Mouse (Mus musculus) hindbrain, embryonic 14.5 days (tissue): ENCODE data around the gene Snx20. TPM values are rescaled to one million over a fixed set of nuclear protein-coding genes. Genes with fewer than 3 reads are reported as not detected.
"Not testable (repeated sequence)": the region's sequence is repeated elsewhere in the genome, so short reads cannot be mapped to it uniquely, and the experiment has no call there.

Source experiments
- ATAC-seq: fragments of 200-750 bp; cut with Nextera tagmentation; 2 replicates; pipeline ENCODE4 v1.8.0; 2017; ENCODE audit warnings: moderate number of reproducible peaks, mild to moderate bottlenecking, moderate TSS enrichment, moderate library complexity; ENCODE audit not compliant: low FRiP score
- DNase-seq: peaks from one replicate; pipeline ENCODE4 v3.0.0-alpha.2; 2015; ENCODE audit warnings: low spot score
- H3K27ac ChIP-seq: fragments of 300-500 bp; sonication (generic); 2 replicates; pipeline ENCODE4 v1.5.1; 2014; ENCODE audit warnings: mild to moderate bottlenecking, moderate library complexity
- H3K27me3 ChIP-seq: fragments of 300-500 bp; sonication (generic); 2 replicates; pipeline ENCODE4 v1.6.1; 2014; ENCODE audit warnings: mild to moderate bottlenecking, low read length, mixed read lengths; ENCODE audit not compliant: control insufficient read depth, insufficient read depth
- H3K36me3 ChIP-seq: fragments of 300-500 bp; sonication (generic); replicated peaks from 2 replicates; pipeline ENCODE4 v1.6.1; 2014; ENCODE audit not compliant: control insufficient read depth, insufficient read depth
- H3K4me1 ChIP-seq: fragments of 300-500 bp; sonication (generic); replicated peaks from 2 replicates; pipeline ENCODE4 v1.6.1; 2014; ENCODE audit warnings: antibody characterized with exemption, low read length, mixed read lengths; ENCODE audit not compliant: control insufficient read depth, insufficient read depth
- H3K4me2 ChIP-seq: fragments of 300-500 bp; sonication (generic); replicated peaks from 2 replicates; pipeline ENCODE4 v1.6.1; 2014; ENCODE audit warnings: mild to moderate bottlenecking, moderate library complexity
- H3K4me3 ChIP-seq: fragments of 300-500 bp; sonication (generic); replicated peaks from 2 replicates; pipeline ENCODE4 v1.5.1; 2014; ENCODE audit warnings: mild to moderate bottlenecking, low read length
- H3K9ac ChIP-seq: fragments of 300-500 bp; sonication (generic); 2 replicates; pipeline ENCODE4 v1.6.1; 2014
- H3K9me3 ChIP-seq: fragments of 300-500 bp; sonication (generic); 2 replicates; pipeline ENCODE4 v1.6.1; 2016; ENCODE audit warnings: low read length; ENCODE audit not compliant: control insufficient read depth
- WGBS: fragments of 180-500 bp; shearing (Covaris S2); extraction: QIAGEN DNeasy Blood & Tissue Kit; methylation state at CpG from one replicate; pipeline ENCODE4 v1.1.7; 2014; 5-methylcytosine and 5-hydroxymethylcytosine counted together
- polyA plus RNA-seq: library from polyadenylated mRNA; unstranded; fragments of >200 nt; fragmentation: Nextera tagmentation; extraction: Ambion mirVana; gene quantifications from 2 replicates; pipeline ENCODE4 v1.2.1, GENCODE M21; 2014

The Snx20 gene
- polyA plus RNA-seq, 1 experiment from 2014 or later, result 1.7 TPM

GRCm38 (mm10) chr8:88668400-88669086 lies 32.6 kb upstream of the Snx20 start:
- ATAC-seq (0 out of 2 replicates have a peak, but pooled peaks have one; percentile 59), DNase-seq (peak; percentile 45)
- H3K36me3 ChIP-seq, result no peaks in the 10 kb centered on the region
- H3K4me3 ChIP-seq, result no peak overlapping the region
- WGBS, result 54% methylated on average over 14 of the region's 14 CpGs
- H3K4me2 ChIP-seq, result no peak overlapping the region
- H3K9me3 ChIP-seq, result no peaks in the 10 kb centered on the region
- no peaks in the 10 kb centered on the region for H3K27me3 ChIP-seq
- H3K9ac ChIP-seq, result no peak overlapping the region
- no peak overlapping the region; the same call in 1 of the 2 replicates for H3K27ac ChIP-seq
- H3K4me1 ChIP-seq, result peaks cover 17% of the 10 kb centered on the region; the same call in 1 of the 2 replicates

GRCm38 (mm10) chr8:88666435-88666834 lies 30.5 kb upstream of the Snx20 start:
- no peak overlapping the region for H3K27ac ChIP-seq
- 86% methylated on average over 1 of the region's 1 CpGs for WGBS
- H3K4me2 ChIP-seq, result no peak overlapping the region
- H3K27me3 ChIP-seq, result no peaks in the 10 kb centered on the region
- DNase-seq (no peak), ATAC-seq (no peak)
- H3K4me3 ChIP-seq, result no peak overlapping the region
- H3K9me3 ChIP-seq, result no peaks in the 10 kb centered on the region
- H3K4me1 ChIP-seq, result peaks cover 17% of the 10 kb centered on the region; the same call in 1 of the 2 replicates
- H3K36me3 ChIP-seq, result no peaks in the 10 kb centered on the region
- no peak overlapping the region for H3K9ac ChIP-seq

- no peaks in the 10 kb centered on the region for H3K36me3 ChIP-seq
Observed at GRCm38 (mm10) chr8:88664947-88665346, 29.0 kb upstream of the Snx20 start.

GRCm38 (mm10) chr8:88664121-88664520 lies 28.2 kb upstream of the Snx20 start:
- H3K27me3 ChIP-seq, result no peaks in the 10 kb centered on the region
- 69% methylated on average over 16 of the region's 16 CpGs for WGBS
- no peak overlapping the region for H3K4me3 ChIP-seq
- H3K4me1 ChIP-seq, result peaks cover 12% of the 10 kb centered on the region; the same call in 1 of the 2 replicates
- no peaks in the 10 kb centered on the region for H3K9me3 ChIP-seq
- no peak for DNase-seq
- no peak overlapping the region for H3K27ac ChIP-seq
- ATAC-seq, result no peak
- H3K4me2 ChIP-seq, result no peak overlapping the region
- H3K36me3 ChIP-seq, result no peaks in the 10 kb centered on the region
- H3K9ac ChIP-seq, result no peak overlapping the region

More at GRCm38 (mm10) chr8:88664947-88665346, 29.0 kb upstream of the Snx20 start:
- no peak for DNase-seq
- Histone ChIP-seq H3K4me2 (no peak overlapping the region), H3K4me1 (peaks cover 17% of the 10 kb centered on the region; the same call in 1 of the 2 replicates), H3K27ac (no peak overlapping the region), H3K9ac (no peak overlapping the region), H3K9me3 (no peaks in the 10 kb centered on the region), H3K27me3 (no peaks in the 10 kb centered on the region), H3K4me3 (no peak overlapping the region)
- no peak for ATAC-seq
- 75% methylated on average over 19 of the region's 19 CpGs for WGBS

GRCm38 (mm10) chr8:88662401-88662821 lies 26.5 kb upstream of the Snx20 start:
- WGBS, result 84% methylated on average over 6 of the region's 6 CpGs
- Histone ChIP-seq H3K4me2 (no peak overlapping the region), H3K4me1 (no peaks in the 10 kb centered on the region), H3K27ac (no peak overlapping the region), H3K4me3 (no peak overlapping the region), H3K9ac (no peak overlapping the region), H3K36me3 (no peaks in the 10 kb centered on the region), H3K27me3 (no peaks in the 10 kb centered on the region), H3K9me3 (no peaks in the 10 kb centered on the region)
- ATAC-seq (no peak), DNase-seq (no peak)

GRCm38 (mm10) chr8:88659873-88660272 lies 23.9 kb upstream of the Snx20 start:
- Histone ChIP-seq H3K9me3 (no peaks in the 10 kb centered on the region), H3K27ac (no peak overlapping the region), H3K27me3 (no peaks in the 10 kb centered on the region), H3K9ac (no peak overlapping the region), H3K4me2 (no peak overlapping the region), H3K4me3 (no peak overlapping the region), H3K36me3 (no peaks in the 10 kb centered on the region), H3K4me1 (no peaks in the 10 kb centered on the region)
- DNase-seq, result no peak
- no peak for ATAC-seq
- WGBS, result 78% methylated on average over 3 of the region's 3 CpGs

GRCm38 (mm10) chr8:88655334-88655733 lies 19.4 kb upstream of the Snx20 start:
- H3K4me1 ChIP-seq, result no peaks in the 10 kb centered on the region
- no peaks in the 10 kb centered on the region for H3K9me3 ChIP-seq
- ATAC-seq, result no peak
- no peaks in the 10 kb centered on the region for H3K36me3 ChIP-seq
- no peak overlapping the region for H3K4me3 ChIP-seq
- no peaks in the 10 kb centered on the region for H3K27me3 ChIP-seq
- H3K27ac ChIP-seq, result no peak overlapping the region
- no peak overlapping the region for H3K4me2 ChIP-seq
- H3K9ac ChIP-seq, result no peak overlapping the region
- no peak for DNase-seq

GRCm38 (mm10) chr8:88651122-88651521 lies 15.2 kb upstream of the Snx20 start:
- not testable (repeated sequence) for H3K27me3 ChIP-seq, H3K4me2 ChIP-seq, H3K9ac ChIP-seq, H3K36me3 ChIP-seq, H3K4me1 ChIP-seq, H3K4me3 ChIP-seq, H3K9me3 ChIP-seq, ATAC-seq, H3K27ac ChIP-seq, DNase-seq
- 80% methylated on average over 4 of the region's 4 CpGs for WGBS

GRCm38 (mm10) chr8:88650016-88650708 lies 14.2 kb upstream of the Snx20 start:
- Histone ChIP-seq H3K27ac (no peak overlapping the region), H3K4me3 (no peak overlapping the region), H3K4me1 (0 out of 2 replicates have a peak, but pooled peaks cover 5% of the 10 kb centered on the region), H3K4me2 (no peak overlapping the region), H3K9me3 (no peaks in the 10 kb centered on the region), H3K9ac (no peak overlapping the region), H3K36me3 (no peaks in the 10 kb centered on the region), H3K27me3 (peaks cover 7% of the 10 kb centered on the region; the same call in 1 of the 2 replicates)
- no peak for ATAC-seq
- no peak for DNase-seq
- WGBS, result 87% methylated on average over 6 of the region's 6 CpGs
